Mouse (Mus musculus) neural tube, embryonic 14.5 days (tissue): ENCODE data around the gene Haao. TPM values are rescaled to one million over a fixed set of nuclear protein-coding genes. Genes with fewer than 3 reads are reported as not detected.

Experiments
- ATAC-seq: fragments of 200-750 bp; cut with Nextera tagmentation; 2 replicates; pipeline ENCODE4 v1.8.0; 2017; ENCODE audit warnings: low read depth, mild to moderate bottlenecking, moderate TSS enrichment, moderate library complexity
- H3K27ac ChIP-seq: fragments of 300-500 bp; sonication (generic); 2 replicates; pipeline ENCODE4 v1.5.1; 2014; ENCODE audit warnings: low read depth, mild to moderate bottlenecking, control low read depth, low read length, moderate library complexity, mixed read lengths
- H3K27me3 ChIP-seq: fragments of 300-500 bp; sonication (generic); 2 replicates; pipeline ENCODE4 v1.6.1; 2014; ENCODE audit warnings: low read length; ENCODE audit not compliant: control insufficient read depth, insufficient read depth
- H3K36me3 ChIP-seq: fragments of 300-500 bp; sonication (generic); 2 replicates; pipeline ENCODE4 v1.6.1; 2014; ENCODE audit warnings: low read length, mixed read lengths; ENCODE audit not compliant: control insufficient read depth, insufficient read depth
- H3K4me1 ChIP-seq: fragments of 300-500 bp; sonication (generic); 2 replicates; pipeline ENCODE4 v1.6.1; 2014; ENCODE audit warnings: low read length; ENCODE audit not compliant: control insufficient read depth, insufficient read depth
- H3K4me2 ChIP-seq: fragments of 300-500 bp; sonication (generic); 2 replicates; pipeline ENCODE4 v1.6.1; 2014; ENCODE audit warnings: mild to moderate bottlenecking, low read depth, low read length, control low read depth
- H3K4me3 ChIP-seq: fragments of 300-500 bp; sonication (generic); 2 replicates; pipeline ENCODE4 v1.5.1; 2014; ENCODE audit warnings: low read depth, low read length, control low read depth, mixed read lengths
- H3K9ac ChIP-seq: fragments of 300-500 bp; sonication (generic); replicated peaks from 2 replicates; pipeline ENCODE4 v1.6.1; 2014; ENCODE audit warnings: low read depth, mild to moderate bottlenecking, control low read depth, low read length, mixed read lengths
- H3K9me3 ChIP-seq: fragments of 300-500 bp; sonication (generic); 2 replicates; pipeline ENCODE4 v1.6.1; 2016; ENCODE audit warnings: low read length; ENCODE audit not compliant: control insufficient read depth
- whole genome bisulfite sequencing: fragments of 180-500 bp; shearing (Covaris S2); extraction: QIAGEN DNeasy Blood & Tissue Kit; methylation state at CpG from one replicate; pipeline ENCODE4 v1.1.7; 2014; 5-methylcytosine and 5-hydroxymethylcytosine counted together
- polyA plus RNA-seq: library from polyadenylated mRNA; unstranded; fragments of >200 nt; fragmentation: Nextera tagmentation; extraction: Ambion mirVana; gene quantifications from 2 replicates; pipeline ENCODE4 v1.2.1, GENCODE M21; 2014

The Haao gene
- polyA plus RNA-seq, 1 experiment from 2014 or later: 0.16 TPM

- Histone ChIP-seq H3K27me3 (no peaks in the 10 kb centered on the region), H3K4me1 (no peaks in the 10 kb centered on the region), H3K4me2 (no peak overlapping the region), H3K36me3 (no peaks in the 10 kb centered on the region), H3K27ac (no peak overlapping the region), H3K9me3 (no peaks in the 10 kb centered on the region), H3K9ac (no peak overlapping the region), H3K4me3 (no peak overlapping the region)
- 88% methylated on average over 4 of the region's 4 CpGs for WGBS
- no peak for ATAC-seq
These were observed 34.7 kb downstream of the Haao start for GRCm38 (mm10) chr17:83813050-83813449.

- no peaks in the 10 kb centered on the region for H3K9me3 ChIP-seq
- no peak for ATAC-seq
These were observed 35.4 kb downstream of the Haao start for GRCm38 (mm10) chr17:83812200-83812944.

DNA sequence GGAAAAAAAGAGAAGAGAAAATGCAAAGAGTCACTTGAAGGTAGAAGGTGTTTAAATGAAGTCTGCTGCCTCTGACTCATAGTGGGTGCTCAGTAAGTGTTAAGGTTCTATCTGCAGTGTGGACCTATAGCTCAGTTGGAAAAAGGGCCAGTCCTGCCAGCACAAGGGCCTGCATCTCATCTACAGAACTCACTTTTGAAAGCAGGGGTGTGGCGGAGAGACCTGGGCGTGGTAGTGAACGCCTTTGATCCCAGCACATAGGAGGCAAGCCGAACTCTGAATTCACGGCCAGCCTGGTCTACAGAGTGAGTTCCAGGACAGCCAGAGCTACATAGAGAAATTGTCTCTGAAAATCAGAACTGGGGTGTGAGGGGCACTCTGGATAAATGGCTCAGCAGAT, 37.5 kb downstream of the Haao start:
- WGBS: 94% methylated on average over 5 of the region's 5 CpGs
- no peak overlapping the region for H3K4me2 ChIP-seq
- H3K9me3 ChIP-seq: no peaks in the 10 kb centered on the region
- no peak for ATAC-seq
- no peaks in the 10 kb centered on the region for H3K36me3 ChIP-seq
- H3K9ac ChIP-seq: no peak overlapping the region
- H3K4me3 ChIP-seq: no peak overlapping the region
- H3K27me3 ChIP-seq: no peaks in the 10 kb centered on the region
- H3K27ac ChIP-seq: no peak overlapping the region
- no peaks in the 10 kb centered on the region for H3K4me1 ChIP-seq

More at GRCm38 (mm10) chr17:83812200-83812944, 35.4 kb downstream of the Haao start:
- no peaks in the 10 kb centered on the region for H3K36me3 ChIP-seq
- H3K9ac ChIP-seq: no peak overlapping the region
- no peaks in the 10 kb centered on the region for H3K4me1 ChIP-seq
- no peak overlapping the region for H3K4me3 ChIP-seq
- H3K4me2 ChIP-seq: no peak overlapping the region
- H3K27ac ChIP-seq: no peak overlapping the region
- H3K27me3 ChIP-seq: no peaks in the 10 kb centered on the region
- WGBS: 59% methylated on average over 17 of the region's 17 CpGs

DNA sequence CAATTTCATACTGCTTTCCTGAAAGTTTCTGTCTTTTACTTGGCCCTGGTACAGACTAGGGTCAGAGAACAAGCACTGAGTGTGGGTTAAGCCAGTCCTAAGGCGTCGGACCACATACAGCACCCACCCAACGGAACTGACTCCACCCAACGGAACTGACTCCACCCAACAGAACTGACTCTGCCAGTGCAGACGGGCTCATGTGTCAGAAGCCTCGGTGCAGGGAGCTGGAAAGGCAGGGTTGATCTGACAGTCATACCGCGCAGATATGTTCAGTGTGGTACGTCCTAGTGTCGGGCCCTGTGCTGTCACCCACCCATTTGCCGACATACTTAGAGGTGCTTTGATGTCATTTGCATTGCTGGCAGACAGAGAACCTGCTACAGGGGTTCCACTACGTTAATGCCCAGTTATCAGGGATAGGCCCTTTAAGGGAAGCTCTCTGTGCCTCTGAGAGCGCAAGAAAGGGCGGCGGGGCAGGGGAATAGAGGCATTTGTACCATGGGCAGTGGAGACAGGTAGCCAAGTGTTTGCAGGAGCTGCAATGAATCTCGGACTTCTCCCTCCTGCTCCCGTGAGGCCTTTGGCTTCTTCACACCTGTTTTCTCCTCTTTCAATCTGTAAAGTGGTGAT, 38.5 kb downstream of the Haao start:
- WGBS: 91% methylated on average over 17 of the region's 17 CpGs

DNA sequence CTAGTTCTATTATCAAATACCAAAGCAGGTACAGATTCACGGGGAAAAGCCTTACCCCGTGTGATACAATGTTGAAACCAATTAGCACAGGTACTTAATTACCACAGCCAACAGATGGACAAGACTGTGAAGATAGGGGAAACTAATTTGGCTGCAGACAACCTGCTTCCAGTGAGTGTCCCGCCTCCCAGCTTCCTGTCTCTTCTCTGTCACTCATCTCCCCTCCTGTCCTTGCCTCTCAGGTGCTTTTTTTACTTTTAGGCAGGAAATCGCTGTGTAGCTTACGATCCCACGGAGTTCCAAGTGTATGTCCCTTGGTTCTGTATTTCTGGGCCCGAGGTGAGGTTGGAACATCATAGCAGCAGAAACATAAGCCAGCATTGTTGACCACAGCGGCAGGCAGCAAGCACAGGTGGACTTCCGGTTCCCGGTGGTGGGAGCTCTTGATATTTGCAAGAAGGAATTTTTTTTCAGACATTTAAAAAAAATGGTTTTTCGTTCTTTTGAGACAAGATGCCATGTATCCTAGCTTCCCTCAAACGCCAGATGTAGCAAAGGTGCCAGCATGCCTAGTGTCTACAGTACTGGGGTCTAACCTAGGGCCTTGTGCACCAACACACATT, 39.2 kb downstream of the Haao start:
- no peaks in the 10 kb centered on the region for H3K27me3 ChIP-seq
- H3K9me3 ChIP-seq: no peaks in the 10 kb centered on the region
- H3K27ac ChIP-seq: no peak overlapping the region
- no peak overlapping the region for H3K4me3 ChIP-seq
- ATAC-seq: no peak
- 92% methylated on average over 12 of the region's 12 CpGs for WGBS
- no peaks in the 10 kb centered on the region for H3K4me1 ChIP-seq
- no peak overlapping the region for H3K4me2 ChIP-seq
- H3K36me3 ChIP-seq: 0 out of 2 replicates have a peak, but pooled peaks cover 3% of the 10 kb centered on the region
- H3K9ac ChIP-seq: no peak overlapping the region

More for the DNA sequence above, 38.5 kb downstream of the Haao start:
- ATAC-seq: no peak
- no peak overlapping the region for H3K4me2 ChIP-seq
- 0 out of 2 replicates have a peak, but pooled peaks cover 3% of the 10 kb centered on the region for H3K36me3 ChIP-seq
- no peak overlapping the region for H3K9ac ChIP-seq
- no peaks in the 10 kb centered on the region for H3K4me1 ChIP-seq
- H3K27ac ChIP-seq: no peak overlapping the region
- H3K4me3 ChIP-seq: no peak overlapping the region
- H3K27me3 ChIP-seq: no peaks in the 10 kb centered on the region
- no peaks in the 10 kb centered on the region for H3K9me3 ChIP-seq

GRCm38 (mm10) chr17:83807778-83808398, 39.9 kb downstream of the Haao start:
- H3K36me3 ChIP-seq: 0 out of 2 replicates have a peak, but pooled peaks cover 3% of the 10 kb centered on the region

DNA sequence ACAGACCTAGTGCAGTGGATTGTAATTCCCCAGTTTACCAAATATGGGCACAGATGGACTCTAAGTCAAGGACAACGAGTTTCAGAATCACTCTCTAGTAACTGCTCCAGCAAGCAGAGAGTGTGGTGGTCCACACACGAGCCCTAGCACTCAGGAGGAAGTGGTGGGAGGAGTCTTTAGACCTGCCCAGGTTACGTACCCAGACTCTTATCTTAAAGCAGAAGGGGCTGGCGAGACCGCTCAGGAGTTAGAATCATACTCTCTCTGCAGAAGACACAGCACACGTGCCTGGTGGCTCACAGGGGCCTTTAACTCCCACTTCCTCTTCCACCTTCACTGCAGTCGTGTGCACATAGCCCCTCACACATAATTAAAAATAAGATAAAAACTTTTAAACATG, 40.4 kb downstream of the Haao start:
- no peaks in the 10 kb centered on the region for H3K9me3 ChIP-seq
- H3K4me3 ChIP-seq: no peak overlapping the region
- no peak for ATAC-seq
- H3K9ac ChIP-seq: no peak overlapping the region
- H3K4me2 ChIP-seq: no peak overlapping the region
- WGBS: 83% methylated on average over 7 of the region's 7 CpGs
- no peaks in the 10 kb centered on the region for H3K27me3 ChIP-seq
- no peaks in the 10 kb centered on the region for H3K4me1 ChIP-seq
- H3K36me3 ChIP-seq: 0 out of 2 replicates have a peak, but pooled peaks cover 3% of the 10 kb centered on the region
- H3K27ac ChIP-seq: no peak overlapping the region

More at GRCm38 (mm10) chr17:83807778-83808398, 39.9 kb downstream of the Haao start:
- WGBS: 74% methylated on average over 11 of the region's 11 CpGs
- ATAC-seq: no peak
- no peaks in the 10 kb centered on the region for H3K9me3 ChIP-seq
- no peak overlapping the region for H3K27ac ChIP-seq
- no peak overlapping the region for H3K4me2 ChIP-seq
- H3K4me1 ChIP-seq: no peaks in the 10 kb centered on the region
- H3K9ac ChIP-seq: no peak overlapping the region
- H3K27me3 ChIP-seq: no peaks in the 10 kb centered on the region
- H3K4me3 ChIP-seq: no peak overlapping the region

GRCm38 (mm10) chr17:83805078-83805477, 42.7 kb downstream of the Haao start:
- Histone ChIP-seq H3K36me3 (0 out of 2 replicates have a peak, but pooled peaks cover 10% of the 10 kb centered on the region), H3K4me1 (no peaks in the 10 kb centered on the region), H3K27ac (no peak overlapping the region), H3K9me3 (no peaks in the 10 kb centered on the region), H3K4me3 (no peak overlapping the region), H3K9ac (no peak overlapping the region), H3K27me3 (no peaks in the 10 kb centered on the region), H3K4me2 (no peak overlapping the region)
- 54% methylated on average over 9 of the region's 9 CpGs for WGBS
- peak; percentile 60; the same call in 1 of the 2 replicates for ATAC-seq
